Mouse (Mus musculus): ENCODE data around the gene Gnpat.

GRCm38 (mm10) chr8:124897386-124898250 is 34.8 kb downstream of the Gnpat start, which contains the start of the genes Exoc8 and Sprtn:
- TF ChIP-seq MAFK (IDR thresholded peaks at IDR 0.05; ENCODE audit: insufficient replicate concordance, low read length) (no peak), POLR2A (IDR thresholded peaks at IDR 0.05; ENCODE audit: low read depth, low read length) (peak; percentile 96), SMC3 (IDR thresholded peaks at IDR 0.05; ENCODE audit: low read depth, low read length) (no peak), CTCF (conservative IDR thresholded peaks at IDR 0.05 in 1 of 2, IDR thresholded peaks at IDR 0.05 in 1 of 2; ENCODE audit: low read depth in 2 of 2, low read length in 2 of 2) (no peak), CHD2 (IDR thresholded peaks at IDR 0.05; ENCODE audit: low read length) (peak; percentile 93), BHLHE40 (IDR thresholded peaks at IDR 0.05; ENCODE audit: low read depth, low read length) (peak; percentile 36), E2F4 (IDR thresholded peaks at IDR 0.05; ENCODE audit: insufficient replicate concordance, low read depth, low read length) (no peak), KAT2A (IDR thresholded peaks at IDR 0.05; ENCODE audit: insufficient replicate concordance, low read length) (peak; percentile 84; the same call in 1 of the 2 replicates), ZNF384 (IDR thresholded peaks at IDR 0.05; ENCODE audit: low read depth, low read length) (no peak), ZKSCAN1 (IDR thresholded peaks at IDR 0.05; ENCODE audit: borderline replicate concordance, low read depth, low read length) (no peak), TCF12 (IDR thresholded peaks at IDR 0.05; ENCODE audit: low read depth, low read length) (peak; percentile 64)

Data from CH12.LX (cell line).